Mouse (Mus musculus) MEL-GATA-1-ER (cell line): ENCODE results near the gene Hist1h4f.
"Not testable (repeated sequence)": the region's sequence is repeated elsewhere in the genome, so short reads cannot be mapped to it uniquely, and the experiment has no call there.

Experiments
- DNase-seq: peaks from one replicate; pipeline ENCODE4 v3.0.0-alpha.2; 2012; ENCODE audit warnings: low read depth; ENCODE audit errors: extremely low read depth

Hist1h4f gene

GRCm38 (mm10) chr13:23551146-23551834 is at the start of gene Hist1h4f:
Hist1h4f (minus strand) TSS chr13:23551648.
- peak; percentile 94 for DNase-seq

- DNase-seq: peak; percentile 69
Measured at GRCm38 (mm10) chr13:23597957-23598356, 46.5 kb upstream of the Hist1h4f start.

GRCm38 (mm10) chr13:23595622-23596372 is 44.3 kb upstream of the Hist1h4f start:
- no peak for DNase-seq

GRCm38 (mm10) chr13:23595185-23595584 is 43.7 kb upstream of the Hist1h4f start:
- DNase-seq: no peak

GRCm38 (mm10) chr13:23593051-23593770 is 41.8 kb upstream of the Hist1h4f start:
- peak; percentile 59 for DNase-seq

GRCm38 (mm10) chr13:23592614-23593013 is 41.2 kb upstream of the Hist1h4f start:
- DNase-seq: no peak

GRCm38 (mm10) chr13:23591886-23592285 is 40.4 kb upstream of the Hist1h4f start:
- DNase-seq: not testable (repeated sequence)

- DNase-seq: no peak
Measured at GRCm38 (mm10) chr13:23591206-23591605, 39.8 kb upstream of the Hist1h4f start.

- DNase-seq: no peak
Measured at GRCm38 (mm10) chr13:23586940-23587225, 35.4 kb upstream of the Hist1h4f start.

GRCm38 (mm10) chr13:23586099-23586939 is 34.9 kb upstream of the Hist1h4f start:
- DNase-seq: no peak

GRCm38 (mm10) chr13:23585442-23586098 is 34.1 kb upstream of the Hist1h4f start:
- DNase-seq: peak; percentile 96

GRCm38 (mm10) chr13:23585029-23585441 is 33.6 kb upstream of the Hist1h4f start:
- peak; percentile 61 for DNase-seq

- DNase-seq: no peak
Measured at GRCm38 (mm10) chr13:23584331-23584730, 32.9 kb upstream of the Hist1h4f start.

- DNase-seq: no peak
Measured at GRCm38 (mm10) chr13:23583387-23584068, 32.1 kb upstream of the Hist1h4f start.

- no peak for DNase-seq
Measured at GRCm38 (mm10) chr13:23582219-23583056, 31.0 kb upstream of the Hist1h4f start.

GRCm38 (mm10) chr13:23581408-23582218 is 30.2 kb upstream of the Hist1h4f start, which contains the start of gene Hist1h4d:
Hist1h4d (plus strand) TSS chr13:23581598.
- DNase-seq: peak; percentile 95

GRCm38 (mm10) chr13:23577835-23578234 is 26.4 kb upstream of the Hist1h4f start:
- DNase-seq: no peak

- DNase-seq: no peak
Measured at GRCm38 (mm10) chr13:23576906-23577639, 25.6 kb upstream of the Hist1h4f start.
